Mouse (Mus musculus) limb, embryonic 11.5 days (tissue): ENCODE results near the gene Wdr1. TPM values are rescaled to one million over a fixed set of nuclear protein-coding genes. Genes with fewer than 3 reads are reported as not detected.

Source experiments
- ATAC-seq: fragments of 200-750 bp; cut with Nextera tagmentation; 2 replicates; pipeline ENCODE4 v1.8.0; 2017; ENCODE audit warnings: low read depth; ENCODE audit not compliant: insufficient number of reproducible peaks, low FRiP score, low TSS enrichment
- DNase-seq: peaks from one replicate; pipeline ENCODE4 v3.0.0-alpha.2; 2015; ENCODE audit warnings: low spot score
- H3K27ac ChIP-seq: fragments of 300-500 bp; sonication (generic); replicated peaks from 2 replicates; pipeline ENCODE4 v1.5.1; 2014; ENCODE audit warnings: low read depth, mild to moderate bottlenecking, low read length
- H3K27me3 ChIP-seq: fragments of 300-500 bp; sonication (generic); 2 replicates; pipeline ENCODE4 v1.6.1; 2014; ENCODE audit warnings: mild to moderate bottlenecking, low read length, mixed read lengths; ENCODE audit not compliant: control insufficient read depth, insufficient read depth
- H3K36me3 ChIP-seq: fragments of 300-500 bp; sonication (generic); 2 replicates; pipeline ENCODE4 v1.6.1; 2014; ENCODE audit warnings: mild to moderate bottlenecking, low read length, moderate library complexity, mixed read lengths; ENCODE audit not compliant: control insufficient read depth, insufficient read depth
- H3K4me1 ChIP-seq: fragments of 300-500 bp; sonication (generic); 2 replicates; pipeline ENCODE4 v1.6.1; 2014; ENCODE audit warnings: low read length, mixed read lengths; ENCODE audit not compliant: control insufficient read depth, insufficient read depth
- H3K4me2 ChIP-seq: fragments of 300-500 bp; sonication (generic); 2 replicates; pipeline ENCODE4 v1.6.1; 2014; ENCODE audit warnings: low read depth, mild to moderate bottlenecking, moderate library complexity; ENCODE audit not compliant: severe bottlenecking
- H3K4me3 ChIP-seq: fragments of 300-500 bp; sonication (generic); 2 replicates; pipeline ENCODE4 v1.5.1; 2014; ENCODE audit warnings: low read depth, low read length
- H3K9ac ChIP-seq: fragments of 300-500 bp; sonication (generic); 2 replicates; pipeline ENCODE4 v1.6.1; 2014; ENCODE audit warnings: mild to moderate bottlenecking, low read length
- H3K9me3 ChIP-seq: fragments of 300-500 bp; sonication (generic); 2 replicates; pipeline ENCODE4 v1.6.1; 2016; ENCODE audit warnings: low read length; ENCODE audit not compliant: control insufficient read depth
- WGBS: fragments of 180-500 bp; shearing (Covaris S2); extraction: QIAGEN DNeasy Blood & Tissue Kit; methylation state at CpG from one replicate; pipeline ENCODE4 v1.1.7; 2014; 5-methylcytosine and 5-hydroxymethylcytosine counted together
- polyA plus RNA-seq: library from polyadenylated mRNA; unstranded; fragments of >200 nt; fragmentation: Nextera tagmentation; extraction: Ambion mirVana; gene quantifications from 2 replicates; pipeline ENCODE4 v1.2.1, GENCODE M21; 2014

Wdr1 gene
- polyA plus RNA-seq, 1 experiment from 2014 or later, result 200 TPM

DNA sequence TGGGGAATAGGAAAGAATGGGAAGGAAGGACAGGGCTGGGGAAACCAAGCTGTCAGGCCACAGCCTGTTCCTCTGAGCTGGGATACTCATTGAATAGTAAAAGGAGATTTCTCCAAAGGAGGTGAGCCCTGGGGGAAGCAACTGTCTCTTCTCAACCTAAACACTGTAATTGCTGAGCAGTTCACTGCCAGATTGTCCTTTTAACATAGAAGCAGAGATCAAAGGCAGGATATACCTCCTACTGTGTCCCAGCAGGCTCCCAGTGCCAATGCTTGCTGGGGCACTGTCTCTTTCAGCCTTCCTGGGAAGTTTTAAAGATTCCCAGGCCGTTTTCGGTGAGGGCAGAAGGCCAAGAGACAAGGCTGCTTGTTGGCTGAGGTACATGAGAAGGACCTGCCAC is 50.0 kb downstream of the Wdr1 start:
- Histone ChIP-seq H3K4me3 (no peak overlapping the region), H3K27me3 (no peaks in the 10 kb centered on the region), H3K27ac (no peak overlapping the region), H3K9me3 (no peaks in the 10 kb centered on the region), H3K9ac (no peak overlapping the region), H3K4me2 (no peak overlapping the region), H3K36me3 (no peaks in the 10 kb centered on the region), H3K4me1 (no peaks in the 10 kb centered on the region)
- 12% methylated on average over 2 of the region's 2 CpGs for WGBS
- ATAC-seq (no peak), DNase-seq (no peak)

DNA sequence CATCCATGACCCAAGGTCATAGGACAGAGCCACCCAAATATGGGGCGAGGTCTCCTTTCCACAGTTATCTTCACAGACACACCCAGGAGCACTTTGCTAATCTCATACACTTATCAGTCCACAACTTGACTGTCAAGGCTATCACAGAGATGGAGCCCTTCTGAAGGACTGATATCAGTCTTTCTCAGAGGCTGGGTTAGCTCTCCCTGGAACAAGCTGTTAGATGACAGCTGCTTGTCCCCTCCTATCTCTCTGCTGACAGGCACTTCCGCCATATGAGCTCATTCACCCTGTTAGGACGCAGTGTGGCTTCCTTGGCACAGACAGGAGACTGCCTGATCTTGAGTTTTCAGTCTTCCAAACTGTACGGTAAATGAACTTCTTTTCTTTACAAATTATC is 53.5 kb downstream of the Wdr1 start:
- H3K4me1 ChIP-seq, result no peaks in the 10 kb centered on the region
- H3K9me3 ChIP-seq, result no peaks in the 10 kb centered on the region
- no peak overlapping the region for H3K4me3 ChIP-seq
- 89% methylated on average over 4 of the region's 4 CpGs for WGBS
- H3K9ac ChIP-seq, result no peak overlapping the region
- no peak for DNase-seq
- ATAC-seq, result no peak
- no peaks in the 10 kb centered on the region for H3K27me3 ChIP-seq
- no peaks in the 10 kb centered on the region for H3K36me3 ChIP-seq
- H3K4me2 ChIP-seq, result no peak overlapping the region
- no peak overlapping the region for H3K27ac ChIP-seq

DNA sequence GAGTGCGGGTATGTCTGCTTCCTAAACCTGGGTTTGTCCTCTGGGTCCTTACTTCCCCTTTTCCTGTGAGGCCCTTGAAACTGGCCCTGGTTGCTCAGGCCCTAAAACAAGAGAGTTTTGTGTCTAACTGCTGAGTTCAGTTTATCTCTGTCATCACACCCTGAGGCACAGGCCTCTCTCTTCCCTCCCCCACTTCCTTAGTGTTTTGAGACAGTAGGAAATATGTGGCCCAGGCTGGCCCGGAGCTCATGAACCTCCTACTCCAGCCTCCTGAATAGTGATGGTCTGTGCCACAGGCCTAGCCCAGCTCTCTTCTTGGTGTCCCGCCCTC is 57.6 kb downstream of the Wdr1 start:
- DNase-seq (no peak), ATAC-seq (no peak; the same call in 1 of the 2 replicates)
- Histone ChIP-seq H3K4me1 (no peaks in the 10 kb centered on the region), H3K9ac (no peak overlapping the region), H3K4me2 (no peak overlapping the region), H3K9me3 (no peaks in the 10 kb centered on the region), H3K27ac (no peak overlapping the region), H3K36me3 (no peaks in the 10 kb centered on the region), H3K4me3 (no peak overlapping the region), H3K27me3 (no peaks in the 10 kb centered on the region)
- 82% methylated on average over 3 of the region's 3 CpGs for WGBS

DNA sequence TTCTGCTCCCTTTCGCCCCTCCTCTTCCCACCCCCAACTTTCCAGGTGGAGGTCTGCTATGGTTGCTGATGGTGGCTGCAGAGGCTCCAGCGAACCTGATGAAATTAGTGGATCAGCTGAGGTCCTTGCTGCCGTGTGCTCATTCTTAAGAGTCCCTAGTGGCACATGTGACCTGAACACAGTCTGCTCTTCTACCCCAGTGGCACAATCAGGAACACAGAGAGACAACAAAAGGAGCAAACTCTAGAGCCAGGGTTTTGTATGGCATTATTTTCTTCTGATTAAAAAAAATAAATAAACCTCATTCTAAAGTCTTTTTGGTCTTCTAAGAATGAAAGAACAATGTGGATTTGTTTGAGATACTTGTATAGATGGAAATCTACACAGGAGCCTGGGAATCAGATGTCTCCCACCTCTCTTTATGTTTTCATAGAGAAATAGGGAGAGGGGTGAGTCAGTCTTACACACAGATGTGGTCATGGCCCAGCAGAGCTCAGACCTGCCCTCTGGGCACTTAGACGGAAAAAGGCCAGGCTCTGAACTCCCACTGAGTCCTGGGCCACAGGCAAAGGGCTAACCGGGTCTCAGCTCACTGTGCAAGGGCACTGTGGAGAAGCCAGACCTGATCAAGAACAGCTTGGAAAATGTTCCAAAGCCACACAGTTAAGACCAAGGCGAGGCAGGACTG is 58.1 kb downstream of the Wdr1 start:
- H3K4me1 ChIP-seq, result no peaks in the 10 kb centered on the region
- no peak overlapping the region for H3K4me2 ChIP-seq
- no peak overlapping the region for H3K9ac ChIP-seq
- H3K36me3 ChIP-seq, result no peaks in the 10 kb centered on the region
- ATAC-seq (no peak), DNase-seq (no peak)
- no peaks in the 10 kb centered on the region for H3K27me3 ChIP-seq
- H3K9me3 ChIP-seq, result no peaks in the 10 kb centered on the region
- no peak overlapping the region for H3K27ac ChIP-seq
- no peak overlapping the region for H3K4me3 ChIP-seq
- WGBS, result 64% methylated on average over 6 of the region's 6 CpGs

DNA sequence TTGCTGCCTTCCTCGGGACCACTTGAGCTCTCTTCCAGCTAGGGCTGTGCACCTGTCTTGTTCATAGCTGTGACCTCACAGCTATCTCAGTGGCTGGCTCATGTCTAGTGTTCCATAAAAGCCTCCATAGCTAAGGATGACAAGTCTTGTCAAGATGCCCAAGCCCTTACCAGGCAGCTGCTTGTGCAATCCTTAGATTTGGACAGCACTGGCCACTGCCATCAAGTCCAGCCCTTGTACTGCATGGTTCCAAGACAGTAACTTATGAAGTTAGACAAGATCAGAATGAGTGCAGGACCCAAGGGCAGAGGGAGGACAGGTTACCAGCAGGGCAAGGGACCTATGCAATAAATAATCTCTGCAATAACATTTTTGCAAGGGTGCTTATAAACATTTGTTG is 58.9 kb downstream of the Wdr1 start:
- WGBS, result 79% methylated on average over 1 of the region's 1 CpGs
- Histone ChIP-seq H3K4me3 (no peak overlapping the region), H3K27me3 (no peaks in the 10 kb centered on the region), H3K4me2 (no peak overlapping the region), H3K4me1 (no peaks in the 10 kb centered on the region), H3K27ac (no peak overlapping the region), H3K9ac (no peak overlapping the region), H3K9me3 (no peaks in the 10 kb centered on the region), H3K36me3 (no peaks in the 10 kb centered on the region)
- no peak for ATAC-seq
- DNase-seq, result no peak

DNA sequence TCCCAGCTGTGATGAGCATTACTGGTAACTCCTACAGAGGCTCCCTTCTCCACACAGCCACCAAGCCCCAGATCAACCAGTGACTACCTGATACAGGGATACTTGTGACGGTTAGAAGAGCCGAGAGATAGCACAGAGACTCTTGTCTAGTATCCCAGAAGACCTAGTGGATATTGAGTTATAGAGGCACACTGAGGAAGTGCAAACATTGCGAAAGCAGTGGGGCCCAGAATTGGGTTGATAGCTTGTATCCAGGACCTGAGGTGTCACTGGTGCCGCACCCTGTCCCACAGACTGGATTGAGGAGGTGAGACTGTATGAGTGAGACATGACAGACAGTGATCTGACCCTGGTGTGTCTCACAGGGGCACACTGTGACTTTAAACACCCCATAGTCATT is 60.0 kb downstream of the Wdr1 start, which contains the start of gene Slc2a9:
Slc2a9 (minus strand) TSS at position 152 of the 400 bp plus-strand sequence.
- no peaks in the 10 kb centered on the region for H3K4me1 ChIP-seq
- H3K4me3 ChIP-seq, result no peak within 1 kb of the TSS
- 88% methylated on average over 4 of the region's 4 CpGs for WGBS
- DNase-seq (no peak), ATAC-seq (no peak)
- no peak within 1 kb of the TSS for H3K4me2 ChIP-seq
- H3K36me3 ChIP-seq, result no peaks in the 10 kb centered on the region
- H3K9ac ChIP-seq, result no peak within 1 kb of the TSS
- no peak within 1 kb of the TSS for H3K27ac ChIP-seq
- H3K9me3 ChIP-seq, result no peaks in the 10 kb centered on the region
- H3K27me3 ChIP-seq, result no peaks in the 10 kb centered on the region

DNA sequence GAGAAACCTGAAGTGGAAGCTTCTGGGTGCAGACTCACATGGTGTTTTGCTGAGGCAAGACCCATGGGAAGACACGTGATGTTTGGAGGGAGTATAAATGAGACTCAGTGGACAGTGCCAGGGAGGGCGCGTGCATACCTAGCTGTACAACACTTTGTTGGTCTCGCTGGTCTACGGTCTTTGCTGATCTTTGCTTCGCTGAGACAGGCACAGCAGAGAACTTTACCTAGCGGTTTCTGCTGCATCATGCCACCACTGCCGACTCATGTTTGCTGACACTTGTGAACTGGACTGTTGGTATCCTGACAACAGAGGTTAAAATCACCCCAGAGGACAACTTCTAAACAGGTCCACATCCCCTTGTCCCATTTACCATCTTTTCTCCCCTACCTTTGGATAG is 63.0 kb downstream of the Wdr1 start:
- Histone ChIP-seq H3K36me3 (no peaks in the 10 kb centered on the region), H3K9me3 (no peaks in the 10 kb centered on the region), H3K4me2 (no peak overlapping the region), H3K4me1 (no peaks in the 10 kb centered on the region), H3K27me3 (no peaks in the 10 kb centered on the region), H3K9ac (no peak overlapping the region), H3K4me3 (no peak overlapping the region), H3K27ac (no peak overlapping the region)
- whole genome bisulfite sequencing, result 92% methylated on average over 8 of the region's 8 CpGs
- no peak for DNase-seq
- no peak for ATAC-seq

DNA sequence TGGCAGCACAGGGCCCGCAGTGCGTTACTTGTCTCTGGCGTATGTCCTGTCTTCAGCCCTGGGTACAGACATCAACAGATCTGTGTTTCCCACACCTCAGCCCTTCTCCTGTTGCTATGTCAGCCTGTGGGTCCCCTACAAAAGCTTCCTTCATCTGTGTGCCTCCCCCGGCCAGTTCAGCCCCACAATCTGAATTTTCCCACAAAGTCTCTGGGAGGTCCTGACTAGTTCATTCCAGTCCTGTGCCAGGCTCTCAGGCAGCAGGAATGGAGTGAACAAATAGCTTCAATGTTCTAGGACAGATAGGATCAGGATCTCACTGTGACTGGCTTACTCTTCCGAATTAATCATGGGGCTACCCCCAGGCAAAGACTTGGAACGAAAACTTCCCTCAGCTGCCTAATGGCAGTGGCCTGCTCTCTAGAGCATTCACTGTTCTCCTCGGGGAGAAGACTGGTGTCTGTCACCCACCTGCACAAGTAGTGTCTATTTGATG is 63.7 kb downstream of the Wdr1 start:
- Histone ChIP-seq H3K27ac (no peak overlapping the region), H3K4me1 (no peaks in the 10 kb centered on the region), H3K4me2 (no peak overlapping the region), H3K27me3 (no peaks in the 10 kb centered on the region), H3K4me3 (no peak overlapping the region), H3K9me3 (no peaks in the 10 kb centered on the region), H3K36me3 (no peaks in the 10 kb centered on the region), H3K9ac (no peak overlapping the region)
- ATAC-seq, result no peak
- no peak for DNase-seq
- WGBS, result 77% methylated on average over 7 of the region's 7 CpGs

DNA sequence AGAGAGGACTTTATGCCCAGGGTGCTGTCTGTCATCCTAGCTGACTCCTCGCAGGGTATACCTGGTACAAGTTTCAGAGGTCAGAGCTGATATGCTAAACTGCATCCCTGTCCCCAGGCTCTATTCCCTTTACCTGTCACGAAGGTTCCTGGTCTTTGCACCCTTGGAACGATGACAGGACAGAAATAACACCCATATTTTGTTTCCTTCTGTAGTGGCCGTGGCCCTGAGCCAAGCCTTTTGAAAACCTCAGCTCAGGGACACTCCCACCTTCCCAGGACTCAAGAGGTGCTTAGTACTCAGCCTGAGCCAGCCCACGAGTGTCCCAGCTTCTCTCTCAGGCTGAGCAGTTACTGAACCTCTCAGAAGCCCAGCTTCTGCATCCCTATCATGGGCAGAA is 64.5 kb downstream of the Wdr1 start:
- Histone ChIP-seq H3K36me3 (no peaks in the 10 kb centered on the region), H3K4me3 (no peak overlapping the region), H3K27me3 (no peaks in the 10 kb centered on the region), H3K9ac (no peak overlapping the region), H3K27ac (no peak overlapping the region), H3K4me2 (no peak overlapping the region), H3K9me3 (no peaks in the 10 kb centered on the region), H3K4me1 (no peaks in the 10 kb centered on the region)
- 83% methylated on average over 5 of the region's 5 CpGs for WGBS
- DNase-seq, result no peak
- no peak for ATAC-seq
